Mouse (Mus musculus) embryonic facial prominence, embryonic 12.5 days (tissue): Measurements from ENCODE around the gene 4930524B15Rik. TPM values are rescaled to one million over a fixed set of nuclear protein-coding genes. Genes with fewer than 3 reads are reported as not detected.
A peak's percentile ranks its signal among the peaks of the same experiment; 100 is the strongest.
"Not testable (repeated sequence)": the region's sequence is repeated elsewhere in the genome, so short reads cannot be mapped to it uniquely, and the experiment has no call there.

ENCODE experiments used
- ATAC-seq: fragments of 200-750 bp; cut with Nextera tagmentation; 2 replicates; pipeline ENCODE4 v1.8.0; 2017; ENCODE audit not compliant: insufficient number of reproducible peaks, insufficient read depth, low FRiP score, low TSS enrichment
- H3K27ac ChIP-seq: fragments of 300-500 bp; sonication (generic); 2 replicates; pipeline ENCODE4 v1.5.1; 2016; ENCODE audit warnings: mild to moderate bottlenecking
- H3K27me3 ChIP-seq: fragments of 300-500 bp; sonication (generic); 2 replicates; pipeline ENCODE4 v1.6.1; 2016; ENCODE audit warnings: mild to moderate bottlenecking, moderate library complexity
- H3K36me3 ChIP-seq: fragments of 300-500 bp; sonication (generic); 2 replicates; pipeline ENCODE4 v1.6.1; 2016; ENCODE audit warnings: mild to moderate bottlenecking
- H3K4me1 ChIP-seq: fragments of 300-500 bp; sonication (generic); 2 replicates; pipeline ENCODE4 v1.6.1; 2016
- H3K4me2 ChIP-seq: fragments of 300-500 bp; sonication (generic); replicated peaks from 2 replicates; pipeline ENCODE4 v1.6.1; 2016; ENCODE audit warnings: mild to moderate bottlenecking, moderate library complexity
- H3K4me3 ChIP-seq: fragments of 300-500 bp; sonication (generic); 2 replicates; pipeline ENCODE4 v1.5.1; 2016; ENCODE audit warnings: mild to moderate bottlenecking
- H3K9ac ChIP-seq: fragments of 300-500 bp; sonication (generic); 2 replicates; pipeline ENCODE4 v1.6.1; 2016; ENCODE audit warnings: mild to moderate bottlenecking, moderate library complexity
- H3K9me3 ChIP-seq: fragments of 300-500 bp; sonication (generic); 2 replicates; pipeline ENCODE4 v1.6.1; 2016; ENCODE audit warnings: mild to moderate bottlenecking, moderate library complexity
- WGBS: fragments of 180-500 bp; shearing (Covaris S2); methylation state at CpG from one replicate; pipeline ENCODE4 v1.1.7; 2016; 5-methylcytosine and 5-hydroxymethylcytosine counted together
- polyA plus RNA-seq: library from polyadenylated mRNA; unstranded; fragments of >200 nt; fragmentation: Nextera tagmentation; extraction: Ambion mirVana; gene quantifications from 2 replicates; pipeline ENCODE4 v1.2.1, GENCODE M21; 2016

Gene 4930524B15Rik
- polyA plus RNA-seq, 1 experiment from 2014 or later: 0.18 TPM

DNA sequence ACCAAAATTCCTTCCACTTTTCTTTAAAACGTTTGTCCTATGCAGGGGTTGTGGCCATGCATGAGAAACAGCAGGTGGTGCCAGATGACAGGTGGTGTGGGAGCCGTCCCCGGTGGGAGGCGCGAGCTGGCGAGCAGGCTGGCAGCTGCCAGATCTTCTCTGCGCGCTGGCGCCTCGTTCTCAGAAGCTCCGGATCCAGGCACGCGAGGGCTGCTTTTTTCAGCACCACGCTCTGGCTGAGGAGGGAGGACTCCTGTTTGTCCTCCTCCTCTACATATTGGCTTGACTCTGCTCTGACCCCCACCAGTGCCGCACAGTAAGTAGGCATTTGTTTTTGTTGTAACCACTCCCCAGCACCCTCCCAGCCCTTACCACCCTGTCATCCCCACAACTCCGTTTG is 34.9 kb downstream of the 4930524B15Rik start, which contains the start of gene Nsg2:
Gene Nsg2, plus strand, starts transcription at position 183 of the 400 bp plus-strand sequence.
- H3K9me3 ChIP-seq: no peaks in the 10 kb centered on the region
- peak; percentile 36 for ATAC-seq
- peaks cover 26% of the 10 kb centered on the region for H3K4me1 ChIP-seq
- peak within 1 kb of the TSS; percentile 52 for H3K27ac ChIP-seq
- H3K4me2 ChIP-seq: peak within 1 kb of the TSS; percentile 46
- H3K9ac ChIP-seq: no peak within 1 kb of the TSS
- H3K27me3 ChIP-seq: no peaks in the 10 kb centered on the region
- peak within 1 kb of the TSS; percentile 22 for H3K4me3 ChIP-seq
- H3K36me3 ChIP-seq: no peaks in the 10 kb centered on the region
- WGBS: under 1% methylated on average over 16 of the region's 16 CpGs

DNA sequence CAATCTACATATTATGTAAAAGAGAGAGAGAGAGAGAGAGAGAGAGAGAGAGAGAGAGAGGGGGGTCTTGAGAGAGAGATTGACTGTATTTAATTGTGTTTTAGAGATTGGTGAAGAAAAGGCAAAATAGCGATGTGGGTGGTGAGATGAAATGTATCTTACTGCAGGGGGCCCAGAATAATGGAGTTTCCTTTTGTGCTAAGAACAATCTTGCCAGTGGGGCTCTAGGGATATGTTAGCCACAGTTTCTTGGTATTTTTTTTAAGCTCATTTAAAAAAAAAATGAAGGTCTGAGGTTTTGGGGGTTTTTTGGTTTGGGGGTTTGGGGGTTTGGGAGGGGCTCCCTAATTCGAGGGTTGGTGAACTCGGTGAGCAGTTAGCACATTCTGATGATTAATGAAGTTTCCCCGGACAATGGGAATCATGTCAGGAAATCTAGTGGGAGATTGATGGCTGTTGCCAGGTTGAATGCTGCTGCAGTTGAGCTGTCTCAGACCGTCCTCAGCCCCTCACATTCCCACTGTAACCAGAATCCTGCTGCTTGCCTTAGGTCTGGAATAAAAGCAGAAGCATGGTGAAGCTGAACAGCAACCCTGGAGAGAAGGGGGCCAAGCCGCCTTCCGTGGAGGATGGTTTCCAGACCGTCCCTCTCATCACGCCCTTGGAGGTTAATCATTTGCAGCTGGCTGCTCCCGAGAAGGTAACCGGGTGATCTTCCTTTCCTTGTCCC is 36.0 kb downstream of the 4930524B15Rik start:
- Histone ChIP-seq H3K27me3 (no peaks in the 10 kb centered on the region), H3K9ac (no peak overlapping the region), H3K4me2 (peak overlapping the region; percentile 34), H3K4me3 (0 out of 2 replicates have a peak overlapping the region, but pooled peaks have one; percentile 7), H3K36me3 (no peaks in the 10 kb centered on the region), H3K27ac (peak overlapping the region; percentile 52), H3K4me1 (peaks cover 26% of the 10 kb centered on the region), H3K9me3 (no peaks in the 10 kb centered on the region)
- WGBS: 4% methylated on average over 11 of the region's 11 CpGs
- no peak for ATAC-seq

DNA sequence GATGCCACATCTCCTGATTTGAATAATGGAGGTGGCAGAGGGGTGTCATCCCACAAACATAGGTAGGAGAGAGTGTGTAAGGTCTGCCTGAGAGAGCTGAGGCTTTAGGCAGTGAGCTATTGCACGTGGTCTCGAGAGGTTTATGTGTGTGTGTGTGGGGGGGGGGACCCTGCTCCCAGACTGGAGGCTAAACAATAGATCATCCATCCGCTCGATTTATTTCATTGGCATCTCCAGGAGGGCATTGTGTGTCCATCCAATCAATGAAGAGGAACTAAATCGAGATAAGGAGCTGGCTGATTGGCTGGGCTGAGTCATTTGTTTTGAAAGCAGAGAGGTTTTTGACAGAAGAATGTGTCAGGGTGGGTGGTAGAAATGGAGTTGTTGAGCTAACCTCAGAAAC is 37.3 kb downstream of the 4930524B15Rik start:
- H3K4me3 ChIP-seq: peak overlapping the region; percentile 9; the same call in 1 of the 2 replicates
- H3K9ac ChIP-seq: no peak overlapping the region
- peak; percentile 31; the same call in 1 of the 2 replicates for ATAC-seq
- H3K9me3 ChIP-seq: 0 out of 2 replicates have a peak, but pooled peaks cover 2% of the 10 kb centered on the region
- 10% methylated on average over 5 of the region's 5 CpGs for WGBS
- peaks cover 26% of the 10 kb centered on the region for H3K4me1 ChIP-seq
- no peaks in the 10 kb centered on the region for H3K27me3 ChIP-seq
- H3K36me3 ChIP-seq: no peaks in the 10 kb centered on the region
- peak overlapping the region; percentile 36; the same call in 1 of the 2 replicates for H3K27ac ChIP-seq
- H3K4me2 ChIP-seq: peak overlapping the region; percentile 34

GRCm38 (mm10) chr11:32008049-32008448 is 42.7 kb downstream of the 4930524B15Rik start:
- H3K36me3 ChIP-seq, H3K9ac ChIP-seq, H3K9me3 ChIP-seq, H3K27ac ChIP-seq, H3K4me3 ChIP-seq, H3K27me3 ChIP-seq, ATAC-seq, H3K4me2 ChIP-seq: not testable (repeated sequence)
- H3K4me1 ChIP-seq: peaks cover 18% of the 10 kb centered on the region; the same call in 1 of the 2 replicates
- WGBS: 86% methylated on average over 3 of the region's 3 CpGs

GRCm38 (mm10) chr11:32008852-32009251 is 43.5 kb downstream of the 4930524B15Rik start:
- H3K4me2 ChIP-seq: no peak overlapping the region
- H3K9ac ChIP-seq: no peak overlapping the region
- 81% methylated on average over 3 of the region's 3 CpGs for WGBS
- H3K4me1 ChIP-seq: peaks cover 11% of the 10 kb centered on the region; the same call in 1 of the 2 replicates
- H3K4me3 ChIP-seq: no peak overlapping the region
- no peaks in the 10 kb centered on the region for H3K36me3 ChIP-seq
- ATAC-seq: no peak
- no peaks in the 10 kb centered on the region for H3K27me3 ChIP-seq
- H3K9me3 ChIP-seq: 0 out of 2 replicates have a peak, but pooled peaks cover 2% of the 10 kb centered on the region
- no peak overlapping the region for H3K27ac ChIP-seq

DNA sequence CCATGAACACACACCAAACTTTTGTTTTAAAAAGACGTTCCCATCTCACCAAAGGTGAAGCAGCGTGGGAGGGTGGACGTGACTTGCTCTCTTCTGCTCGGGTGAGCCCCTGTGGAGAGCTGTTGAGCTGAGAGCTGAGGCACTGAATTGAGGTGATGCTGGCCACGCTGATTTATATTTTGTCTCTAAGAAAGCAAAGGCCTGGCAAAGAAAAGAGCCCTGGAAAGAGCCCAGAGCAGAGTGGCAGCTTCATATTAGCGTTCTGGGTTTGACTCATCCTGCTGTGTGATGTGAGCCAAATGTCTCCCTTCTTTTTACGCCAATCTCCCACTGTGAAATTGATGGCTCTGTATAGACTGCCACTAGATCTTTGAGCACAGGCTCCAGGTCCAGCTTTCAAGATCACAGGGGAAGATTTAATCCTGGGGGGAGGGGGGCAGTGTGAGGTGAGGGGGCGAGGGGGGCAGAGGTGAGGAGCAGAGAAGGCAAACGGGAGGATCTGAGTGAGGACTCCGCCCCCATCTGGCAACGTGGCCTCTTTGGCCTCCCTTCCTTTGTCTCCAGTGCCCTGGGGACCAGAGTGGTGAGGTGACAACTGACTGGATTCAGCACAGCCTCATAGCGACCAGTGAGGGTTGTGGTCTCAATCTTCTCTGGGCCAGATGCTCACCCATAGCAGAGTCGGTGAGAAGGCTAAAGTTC is 44.7 kb downstream of the 4930524B15Rik start:
- Histone ChIP-seq H3K36me3 (no peaks in the 10 kb centered on the region), H3K9ac (no peak overlapping the region), H3K27me3 (no peaks in the 10 kb centered on the region), H3K4me2 (no peak overlapping the region), H3K4me3 (no peak overlapping the region), H3K27ac (no peak overlapping the region), H3K4me1 (peaks cover 11% of the 10 kb centered on the region; the same call in 1 of the 2 replicates), H3K9me3 (0 out of 2 replicates have a peak, but pooled peaks cover 2% of the 10 kb centered on the region)
- peak; percentile 70; the same call in 1 of the 2 replicates for ATAC-seq
- 30% methylated on average over 13 of the region's 13 CpGs for WGBS

GRCm38 (mm10) chr11:32010663-32010970 is 45.2 kb downstream of the 4930524B15Rik start:
- H3K4me1 ChIP-seq: peaks cover 11% of the 10 kb centered on the region; the same call in 1 of the 2 replicates
- H3K9ac ChIP-seq: no peak overlapping the region
- H3K4me2 ChIP-seq: no peak overlapping the region
- ATAC-seq: no peak
- no peak overlapping the region for H3K27ac ChIP-seq
- H3K9me3 ChIP-seq: 0 out of 2 replicates have a peak, but pooled peaks cover 2% of the 10 kb centered on the region
- no peaks in the 10 kb centered on the region for H3K27me3 ChIP-seq
- WGBS: 57% methylated on average over 5 of the region's 5 CpGs
- no peak overlapping the region for H3K4me3 ChIP-seq
- no peaks in the 10 kb centered on the region for H3K36me3 ChIP-seq

- Histone ChIP-seq H3K4me1 (peaks cover 11% of the 10 kb centered on the region; the same call in 1 of the 2 replicates), H3K4me3 (no peak overlapping the region), H3K4me2 (no peak overlapping the region), H3K27me3 (no peaks in the 10 kb centered on the region), H3K27ac (no peak overlapping the region), H3K36me3 (no peaks in the 10 kb centered on the region), H3K9ac (no peak overlapping the region), H3K9me3 (0 out of 2 replicates have a peak, but pooled peaks cover 2% of the 10 kb centered on the region)
- no peak for ATAC-seq
- WGBS: 59% methylated on average over 9 of the region's 9 CpGs
Measured at GRCm38 (mm10) chr11:32011867-32012603, 46.6 kb downstream of the 4930524B15Rik start.

DNA sequence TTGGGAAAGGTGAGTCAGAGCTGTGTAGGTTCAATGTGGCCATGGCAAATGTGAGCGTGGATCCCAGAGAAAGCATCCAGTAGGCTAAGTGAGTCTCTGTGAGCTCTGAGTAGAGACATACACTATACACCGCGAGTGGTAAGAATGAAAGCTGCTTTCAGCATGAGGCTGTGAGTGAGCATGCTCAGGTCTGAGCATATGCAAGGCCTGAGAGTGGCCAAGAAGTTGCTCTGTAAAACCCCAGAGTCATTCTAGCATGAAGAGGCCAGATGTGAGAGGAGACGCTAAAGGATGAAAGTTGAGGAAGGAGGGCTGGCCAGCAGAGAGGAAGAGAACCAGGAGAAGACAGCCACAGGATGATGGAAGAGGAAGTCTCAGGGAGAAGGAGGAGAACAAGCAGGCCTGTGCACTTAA is 47.6 kb downstream of the 4930524B15Rik start:
- Histone ChIP-seq H3K27me3 (no peaks in the 10 kb centered on the region), H3K4me2 (no peak overlapping the region), H3K9me3 (no peaks in the 10 kb centered on the region), H3K9ac (no peak overlapping the region), H3K4me3 (no peak overlapping the region), H3K4me1 (peaks cover 11% of the 10 kb centered on the region; the same call in 1 of the 2 replicates), H3K27ac (no peak overlapping the region), H3K36me3 (no peaks in the 10 kb centered on the region)
- ATAC-seq: no peak
- WGBS: 85% methylated on average over 4 of the region's 4 CpGs

DNA sequence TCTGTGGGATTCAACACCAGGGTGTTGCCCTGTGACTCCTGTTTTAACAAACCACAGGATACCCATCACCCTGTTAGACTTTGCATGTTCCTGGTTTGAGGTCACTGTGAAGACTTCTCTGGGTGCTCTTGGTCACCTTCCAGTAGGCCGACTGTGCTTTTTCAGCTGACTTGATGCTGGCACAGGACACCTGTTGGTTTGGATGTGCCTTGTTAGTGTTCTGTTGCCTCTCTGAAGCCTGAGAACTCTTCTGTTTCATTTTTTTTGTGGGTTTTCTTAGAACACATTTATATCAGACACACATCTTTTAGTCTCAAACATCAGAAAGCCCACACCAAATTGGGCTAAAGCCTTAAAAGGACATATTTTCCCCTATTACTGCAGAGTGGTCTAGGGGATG is 48.2 kb downstream of the 4930524B15Rik start:
- Histone ChIP-seq H3K4me3 (no peak overlapping the region), H3K4me2 (no peak overlapping the region), H3K27ac (no peak overlapping the region), H3K9ac (no peak overlapping the region), H3K4me1 (peaks cover 14% of the 10 kb centered on the region; the same call in 1 of the 2 replicates), H3K27me3 (no peaks in the 10 kb centered on the region), H3K36me3 (no peaks in the 10 kb centered on the region), H3K9me3 (no peaks in the 10 kb centered on the region)
- ATAC-seq: no peak
- WGBS: 78% methylated on average over 1 of the region's 1 CpGs

- Histone ChIP-seq H3K4me1 (peaks cover 13% of the 10 kb centered on the region; the same call in 1 of the 2 replicates), H3K27ac (no peak overlapping the region), H3K4me2 (no peak overlapping the region), H3K4me3 (no peak overlapping the region), H3K36me3 (no peaks in the 10 kb centered on the region), H3K27me3 (no peaks in the 10 kb centered on the region), H3K9ac (no peak overlapping the region), H3K9me3 (no peaks in the 10 kb centered on the region)
- no peak for ATAC-seq
- WGBS: 44% methylated on average over 4 of the region's 4 CpGs
Measured at GRCm38 (mm10) chr11:32018201-32018600, 52.8 kb downstream of the 4930524B15Rik start.
